Mouse (Mus musculus): ENCODE results near the gene Vti1a.

Gene Vti1a

GRCm38 (mm10) chr19:55623605-55624004 lies 307.5 kb downstream of the Vti1a start:
- DNase-seq (ENCODE audit: low read depth) = no peak

- no peak for DNase-seq (ENCODE audit: low read depth)
These were observed 310.4 kb downstream of the Vti1a start for GRCm38 (mm10) chr19:55626483-55626882.

- DNase-seq (ENCODE audit: low read depth) = no peak
These were observed 310.9 kb downstream of the Vti1a start for GRCm38 (mm10) chr19:55626952-55627351.

GRCm38 (mm10) chr19:55635488-55635887 lies 319.4 kb downstream of the Vti1a start:
- no peak for DNase-seq (ENCODE audit: low read depth)

GRCm38 (mm10) chr19:55640251-55640650 lies 324.2 kb downstream of the Vti1a start:
- DNase-seq (ENCODE audit: low read depth) = no peak

GRCm38 (mm10) chr19:55641891-55642290 lies 325.8 kb downstream of the Vti1a start:
- no peak for DNase-seq (ENCODE audit: low read depth)

- no peak for DNase-seq (ENCODE audit: low read depth)
These were observed 326.3 kb downstream of the Vti1a start for GRCm38 (mm10) chr19:55642361-55642760.

GRCm38 (mm10) chr19:55643288-55643901 lies 327.3 kb downstream of the Vti1a start:
- DNase-seq (ENCODE audit: low read depth) = peak; percentile 59

- no peak for DNase-seq (ENCODE audit: low read depth)
These were observed 327.8 kb downstream of the Vti1a start for GRCm38 (mm10) chr19:55643931-55644330.

GRCm38 (mm10) chr19:55649363-55649762 lies 333.3 kb downstream of the Vti1a start:
- no peak for DNase-seq (ENCODE audit: low read depth)

GRCm38 (mm10) chr19:55651017-55651416 lies 334.9 kb downstream of the Vti1a start:
- DNase-seq (ENCODE audit: low read depth) = no peak

- DNase-seq (ENCODE audit: low read depth) = no peak
These were observed 336.7 kb downstream of the Vti1a start for GRCm38 (mm10) chr19:55652693-55653265.

- DNase-seq (ENCODE audit: low read depth) = no peak
These were observed 344.1 kb downstream of the Vti1a start for GRCm38 (mm10) chr19:55660165-55660564.

- no peak for DNase-seq (ENCODE audit: low read depth)
These were observed 346.6 kb downstream of the Vti1a start for GRCm38 (mm10) chr19:55662521-55663223.

GRCm38 (mm10) chr19:55667787-55668186 lies 351.7 kb downstream of the Vti1a start:
- DNase-seq (ENCODE audit: low read depth) = no peak

- no peak for DNase-seq (ENCODE audit: low read depth)
These were observed 352.8 kb downstream of the Vti1a start for GRCm38 (mm10) chr19:55668896-55669295.
